Mouse (Mus musculus) ES-Bruce4 (cell line): Measurements from ENCODE around the gene Paxbp1. TPM values are rescaled to one million over a fixed set of nuclear protein-coding genes. Genes with fewer than 3 reads are reported as not detected.

Source experiments
- H3K27ac ChIP-seq: 2 replicates; pipeline ENCODE4 v1.5.1; 2012; ENCODE audit warnings: low read length, inconsistent platforms; ENCODE audit not compliant: insufficient read depth
- H3K27me3 ChIP-seq: 2 replicates; pipeline ENCODE4 v1.6.1; 2012; ENCODE audit warnings: mild to moderate bottlenecking, low read length, inconsistent platforms; ENCODE audit not compliant: control insufficient read depth, poor library complexity, insufficient read depth, severe bottlenecking
- H3K36me3 ChIP-seq: 2 replicates; pipeline ENCODE4 v1.6.1; 2012; ENCODE audit warnings: inconsistent platforms, mild to moderate bottlenecking, low read length, moderate library complexity; ENCODE audit not compliant: control insufficient read depth, poor library complexity, insufficient read depth, severe bottlenecking
- H3K4me1 ChIP-seq: one replicate; pipeline ENCODE4 v1.8.1; 2011; ENCODE audit warnings: low read length; ENCODE audit not compliant: control insufficient read depth, insufficient read depth
- H3K4me3 ChIP-seq: 2 replicates; pipeline ENCODE4 v1.5.1; 2011; ENCODE audit warnings: low read depth, mild to moderate bottlenecking, low read length
- H3K9ac ChIP-seq: 2 replicates; pipeline ENCODE4 v1.6.1; 2012; ENCODE audit warnings: low read depth, mild to moderate bottlenecking, inconsistent platforms; ENCODE audit not compliant: poor library complexity, severe bottlenecking
- H3K9me3 ChIP-seq: replicated peaks from 2 replicates; pipeline ENCODE4 v1.6.1; 2012; ENCODE audit warnings: mild to moderate bottlenecking, low read length, inconsistent platforms; ENCODE audit not compliant: control insufficient read depth, poor library complexity, insufficient read depth, severe bottlenecking
- CTCF ChIP-seq: IDR thresholded peaks from one replicate; pipeline ENCODE4 v1.8.1; 2011; ENCODE audit warnings: low read depth, low read length
- EP300 ChIP-seq: IDR thresholded peaks from 2 replicates; pipeline ENCODE4 v1.6.1; 2011; ENCODE audit warnings: low read depth, low read length; ENCODE audit not compliant: insufficient read depth
- POLR2A ChIP-seq: IDR thresholded peaks from one replicate; pipeline ENCODE4 v1.8.1; 2011; ENCODE audit warnings: low read length; ENCODE audit not compliant: insufficient read depth
- polyA plus RNA-seq: library from polyadenylated mRNA; stranded (reverse); fragments of >200 nt; gene quantifications from 2 replicates; pipeline ENCODE4 v1.2.4, GENCODE M21; 2011; ENCODE audit warnings: low read depth; ENCODE audit not compliant: missing spikeins, insufficient read depth, insufficient read length

Gene Paxbp1
- polyA plus RNA-seq = 96.0 and 108 TPM in 2 replicates

DNA sequence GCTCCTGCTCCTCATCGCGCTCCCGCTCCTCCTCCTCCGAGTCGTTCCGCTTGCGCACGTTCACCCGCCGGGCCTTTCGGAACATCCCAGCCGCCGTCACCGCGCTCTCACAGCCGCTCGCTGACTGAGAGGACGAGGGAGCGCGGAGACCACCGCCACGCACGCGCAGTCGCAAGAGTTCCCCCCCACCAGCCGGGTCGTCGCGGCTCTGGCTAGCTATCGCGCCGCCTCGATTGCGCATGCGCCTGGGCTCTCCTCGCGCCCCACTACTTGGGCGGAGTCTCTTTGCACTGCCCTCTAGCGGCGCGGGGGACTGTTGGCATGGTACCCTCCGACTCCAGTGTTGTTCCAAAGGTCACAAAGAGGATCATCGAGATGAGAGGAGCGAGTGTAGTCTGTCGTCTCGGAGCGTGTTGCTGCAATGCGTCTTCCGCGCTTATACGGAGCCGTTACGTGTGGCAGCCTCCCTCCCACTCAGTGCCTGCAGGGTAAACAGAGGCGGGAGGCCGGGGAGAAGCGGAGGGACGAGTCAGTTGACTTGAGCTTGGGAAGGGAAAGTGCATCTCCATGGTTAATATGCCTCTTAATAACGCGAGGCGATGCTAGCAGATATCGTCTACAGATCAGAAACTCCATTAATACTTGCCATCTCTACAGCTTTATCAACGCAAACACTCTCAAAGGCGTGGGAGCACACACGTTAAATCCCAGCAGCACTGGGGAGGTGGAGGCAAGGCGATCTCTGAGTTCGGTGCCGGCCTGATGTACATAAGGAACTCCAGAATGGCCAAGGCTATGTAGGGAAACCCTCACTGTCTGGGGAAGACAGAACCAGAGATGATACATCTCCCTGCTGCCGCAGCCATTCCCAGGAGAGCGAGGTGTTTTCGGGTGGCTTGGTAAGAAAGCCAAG, at the start of gene Paxbp1:
Paxbp1 (minus strand) TSS at position 274 of the 913 bp plus-strand sequence.
- no peaks in the 10 kb centered on the region for H3K27me3 ChIP-seq
- TF ChIP-seq EP300 (peak; percentile 41; the same call in 1 of the 2 replicates), POLR2A (peak; percentile 87), CTCF (peak; percentile 94)
- peaks cover 4% of the 10 kb centered on the region; the same call in 1 of the 2 replicates for H3K36me3 ChIP-seq
- H3K4me1 ChIP-seq = no peaks in the 10 kb centered on the region
- peak within 1 kb of the TSS; percentile 38 for H3K27ac ChIP-seq
- H3K9ac ChIP-seq = peak within 1 kb of the TSS; percentile 81
- H3K4me3 ChIP-seq = peak within 1 kb of the TSS; percentile 96
- no peaks in the 10 kb centered on the region for H3K9me3 ChIP-seq

DNA sequence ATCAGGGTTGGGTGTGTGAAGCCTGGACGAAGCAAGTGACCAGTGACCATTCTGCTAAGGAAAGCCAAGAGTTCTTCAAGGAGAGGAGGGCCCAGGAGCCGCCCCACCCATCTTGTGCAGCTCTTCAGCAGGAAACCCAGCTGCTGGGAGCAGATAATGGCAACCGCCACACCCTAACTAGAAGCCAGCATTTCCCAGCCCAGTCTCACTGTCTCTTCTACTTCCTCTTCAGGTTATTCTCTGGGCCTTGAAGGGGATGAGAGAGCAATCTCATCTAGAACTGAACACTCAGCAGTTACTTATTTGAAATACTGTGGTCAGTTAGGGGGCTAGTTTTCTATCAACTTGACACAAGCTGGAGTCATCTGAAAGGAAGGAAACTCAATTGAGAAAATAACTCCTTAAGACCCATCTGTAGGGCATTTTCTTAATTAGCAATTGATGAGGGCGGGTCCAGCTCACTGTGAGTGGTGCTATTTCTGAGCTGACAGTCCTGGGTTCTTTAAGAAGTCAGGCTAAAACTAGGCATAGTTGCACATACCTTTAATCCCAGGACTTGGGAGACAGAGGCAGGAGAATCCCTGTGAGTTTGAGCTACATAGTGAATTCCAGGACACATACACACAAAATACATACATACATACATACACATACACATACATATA, 42.4 kb upstream of the Paxbp1 start:
- no peaks in the 10 kb centered on the region for H3K9me3 ChIP-seq
- H3K27me3 ChIP-seq = no peaks in the 10 kb centered on the region
- TF ChIP-seq CTCF (no peak), POLR2A (no peak), EP300 (no peak)
- no peaks in the 10 kb centered on the region for H3K36me3 ChIP-seq
- no peak overlapping the region for H3K9ac ChIP-seq
- H3K4me1 ChIP-seq = no peaks in the 10 kb centered on the region
- H3K27ac ChIP-seq = no peak overlapping the region
- no peak overlapping the region for H3K4me3 ChIP-seq

DNA sequence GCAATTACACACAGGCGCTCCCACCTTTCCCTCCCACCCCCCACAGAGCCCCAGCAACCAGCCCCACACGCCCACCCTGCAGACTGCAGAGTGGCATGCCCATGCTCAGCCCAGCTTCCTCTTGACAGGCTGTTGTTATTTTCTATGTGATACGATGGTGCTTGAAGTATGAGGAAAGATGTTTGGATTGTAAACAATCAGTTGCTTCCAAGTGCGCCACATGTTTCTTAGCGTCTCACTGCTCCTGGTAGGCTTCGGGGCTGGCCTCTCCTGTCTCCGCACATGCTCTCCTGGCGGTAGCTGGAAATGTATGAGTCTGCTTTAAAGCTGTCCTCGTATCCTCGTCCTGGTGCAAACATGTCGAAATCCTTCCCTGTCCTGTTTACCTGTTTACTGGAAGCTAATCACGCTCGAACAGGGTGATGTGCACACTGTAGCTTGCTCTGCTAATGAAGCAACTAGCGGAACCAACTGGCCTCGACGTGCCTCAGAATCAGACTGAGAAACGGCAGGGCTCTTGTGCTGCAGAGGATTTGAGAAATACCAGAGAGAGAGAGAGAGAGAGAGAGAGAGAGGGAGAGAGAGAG, 41.0 kb upstream of the Paxbp1 start:
- no peaks in the 10 kb centered on the region for H3K36me3 ChIP-seq
- H3K9ac ChIP-seq = no peak overlapping the region
- TF ChIP-seq CTCF (no peak), POLR2A (no peak), EP300 (no peak)
- no peaks in the 10 kb centered on the region for H3K4me1 ChIP-seq
- H3K27ac ChIP-seq = no peak overlapping the region
- H3K4me3 ChIP-seq = no peak overlapping the region
- no peaks in the 10 kb centered on the region for H3K9me3 ChIP-seq
- no peaks in the 10 kb centered on the region for H3K27me3 ChIP-seq

DNA sequence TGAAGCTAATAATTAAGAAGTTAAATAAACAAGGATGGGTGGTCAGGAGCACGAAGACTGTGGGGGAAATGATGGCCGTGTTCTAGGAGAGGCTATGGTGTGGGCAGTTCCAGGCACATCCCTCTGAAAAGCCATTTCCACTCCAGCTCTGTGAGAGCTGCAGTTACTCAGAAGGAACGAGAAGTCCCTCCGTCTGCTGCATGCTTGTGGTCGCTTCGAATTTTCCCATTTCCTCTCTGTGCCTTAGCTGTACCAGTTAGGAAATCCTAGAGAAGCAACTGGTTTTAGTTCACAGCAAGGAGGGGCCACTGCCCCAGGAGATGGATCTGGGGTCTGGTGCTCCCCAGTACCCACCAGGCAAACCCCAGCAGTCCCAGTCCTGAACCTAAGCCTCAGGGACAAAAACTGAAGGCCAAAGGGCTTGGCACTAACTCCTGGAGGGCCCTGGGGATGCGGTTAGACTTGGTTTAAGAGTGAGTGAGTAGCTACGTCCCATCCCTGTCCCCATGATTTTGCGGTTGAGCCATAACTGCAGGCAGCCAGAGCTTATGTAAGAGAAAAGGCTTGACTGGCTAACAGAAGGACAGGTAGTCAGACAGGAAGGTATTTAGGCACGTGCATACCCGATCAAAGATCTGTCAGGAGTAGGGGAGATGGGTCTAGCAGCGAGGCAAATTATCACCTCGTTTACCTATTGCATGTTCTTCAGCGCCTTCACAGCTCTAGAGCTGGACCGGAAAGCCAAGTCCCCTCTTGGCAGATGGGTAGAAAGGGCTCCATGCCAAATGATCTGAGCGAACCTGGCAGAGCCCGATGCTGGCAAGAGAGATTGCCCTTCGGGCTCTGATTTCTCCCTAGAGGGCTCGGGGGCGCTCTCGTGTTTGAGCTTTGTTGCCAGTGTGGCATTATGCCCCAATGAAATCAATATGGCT, 40.2 kb upstream of the Paxbp1 start:
- no peak overlapping the region for H3K4me3 ChIP-seq
- no peak overlapping the region for H3K9ac ChIP-seq
- TF ChIP-seq EP300 = no peak
- no peak for TF ChIP-seq POLR2A
- no peak for TF ChIP-seq CTCF
- no peaks in the 10 kb centered on the region for H3K36me3 ChIP-seq
- no peaks in the 10 kb centered on the region for H3K4me1 ChIP-seq
- H3K9me3 ChIP-seq = no peaks in the 10 kb centered on the region
- H3K27me3 ChIP-seq = no peaks in the 10 kb centered on the region
- H3K27ac ChIP-seq = no peak overlapping the region

DNA sequence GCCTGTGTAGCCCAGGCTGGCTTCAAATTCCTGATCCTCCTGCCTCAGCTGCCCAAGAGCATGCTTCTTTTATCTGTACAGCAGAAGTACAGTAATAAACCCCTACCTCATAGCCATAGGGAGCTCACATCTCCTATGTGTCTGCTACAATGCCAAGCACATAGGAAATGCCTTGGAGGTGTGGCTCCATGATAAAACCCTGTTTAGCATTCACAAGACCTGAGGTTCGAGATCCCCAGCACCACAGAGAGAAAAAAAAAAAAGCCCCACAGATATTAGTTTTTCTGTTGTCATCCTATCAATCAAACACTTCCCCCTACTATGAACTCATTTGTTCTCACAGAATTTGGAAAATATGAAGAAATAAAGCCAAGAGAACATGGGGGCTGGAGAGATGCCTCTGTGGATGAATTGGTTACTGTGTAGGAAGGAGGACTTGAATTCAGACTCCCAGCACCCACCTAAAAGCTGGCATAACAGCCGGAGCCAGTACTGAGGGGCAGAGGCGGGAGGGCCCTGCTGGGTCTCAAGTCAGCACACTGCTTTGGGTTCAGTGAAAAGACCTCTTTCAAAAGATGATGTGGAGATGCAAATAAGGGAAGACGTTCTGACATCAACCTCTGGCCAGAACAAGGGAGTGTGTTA, 38.8 kb upstream of the Paxbp1 start:
- H3K27me3 ChIP-seq = no peaks in the 10 kb centered on the region
- H3K27ac ChIP-seq = no peak overlapping the region
- peaks cover 9% of the 10 kb centered on the region for H3K9me3 ChIP-seq
- no peak overlapping the region for H3K9ac ChIP-seq
- no peaks in the 10 kb centered on the region for H3K4me1 ChIP-seq
- TF ChIP-seq EP300 (no peak), POLR2A (no peak), CTCF (no peak)
- H3K4me3 ChIP-seq = no peak overlapping the region
- no peaks in the 10 kb centered on the region for H3K36me3 ChIP-seq
